Mouse (Mus musculus): ENCODE data around the gene Epm2aip1.

Epm2aip1 gene

DNA sequence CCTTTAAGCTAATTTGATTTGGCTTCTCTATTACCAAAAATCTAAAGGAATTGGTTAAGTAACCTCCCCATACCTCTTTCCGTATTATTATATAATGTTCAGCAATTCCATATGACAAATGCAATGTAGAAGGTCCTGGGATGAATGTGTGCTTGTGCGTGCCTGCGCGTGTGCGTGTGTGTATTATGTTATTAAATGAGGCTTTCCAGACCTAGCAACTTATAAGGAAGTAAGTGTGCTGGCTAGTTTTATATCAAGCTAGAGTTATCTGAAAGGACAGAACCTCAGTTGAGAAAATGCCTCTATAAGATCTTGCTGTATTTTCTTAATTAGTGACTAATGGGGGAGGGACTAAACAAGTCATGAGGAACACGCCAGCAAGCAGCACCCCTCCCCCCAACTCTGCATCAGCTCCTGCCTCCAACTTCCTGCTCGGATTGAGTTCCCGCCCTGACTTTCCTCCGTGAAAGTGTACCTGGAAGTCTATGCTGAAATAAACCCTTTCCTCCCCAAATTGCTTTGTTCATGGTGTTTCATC is 17.6 kb downstream of the Epm2aip1 start:
- no peak for DNase-seq

DNA sequence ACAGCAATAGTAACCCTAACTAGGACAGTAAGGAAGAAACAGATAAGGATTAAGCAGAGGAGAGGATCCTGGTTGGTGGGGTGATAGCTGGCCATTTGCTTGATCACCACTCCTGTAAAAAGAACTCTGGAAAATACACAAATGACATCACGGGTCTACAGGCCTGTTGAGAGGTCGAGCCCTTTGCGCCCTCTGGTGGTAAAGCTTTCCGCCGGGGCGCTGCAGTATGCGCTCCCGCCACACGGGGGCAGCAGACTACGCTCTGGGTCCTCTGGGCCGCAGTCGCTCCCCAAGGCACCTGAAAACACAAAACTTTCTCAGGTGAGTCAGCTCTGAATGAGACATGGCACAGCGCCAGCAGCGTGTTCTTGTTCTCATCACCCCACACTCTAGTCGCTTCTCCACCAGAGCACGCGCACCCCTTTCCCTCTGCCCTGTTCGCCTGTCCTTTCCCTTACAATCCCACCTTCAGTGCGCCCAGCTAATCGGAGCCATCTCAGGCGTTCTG is 18.2 kb downstream of the Epm2aip1 start:
- peak; percentile 73 to 94 for DNase-seq

- DNase-seq = no peak
Measured at GRCm38 (mm10) chr9:111290539-111291100, 18.9 kb downstream of the Epm2aip1 start.

DNA sequence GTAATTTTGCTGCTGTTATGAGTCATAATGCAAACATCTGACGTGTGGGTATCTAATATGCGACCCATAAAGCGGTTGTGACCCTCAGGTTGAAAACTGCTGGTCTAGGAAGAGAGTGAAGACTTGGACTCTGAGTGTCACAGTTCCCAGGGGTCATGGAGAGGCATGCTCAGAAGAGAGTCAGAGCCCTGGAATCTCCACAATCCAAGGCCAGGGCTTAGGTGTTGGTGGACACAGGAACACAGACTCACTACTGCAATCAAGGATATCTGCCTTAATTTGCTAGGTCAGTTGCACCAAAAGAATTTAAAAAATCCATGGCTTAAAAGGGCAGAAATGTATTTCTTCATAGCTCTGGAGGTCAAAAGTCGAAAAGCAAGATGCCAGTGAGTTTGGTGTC is 21.5 kb downstream of the Epm2aip1 start:
- DNase-seq = no peak

DNA sequence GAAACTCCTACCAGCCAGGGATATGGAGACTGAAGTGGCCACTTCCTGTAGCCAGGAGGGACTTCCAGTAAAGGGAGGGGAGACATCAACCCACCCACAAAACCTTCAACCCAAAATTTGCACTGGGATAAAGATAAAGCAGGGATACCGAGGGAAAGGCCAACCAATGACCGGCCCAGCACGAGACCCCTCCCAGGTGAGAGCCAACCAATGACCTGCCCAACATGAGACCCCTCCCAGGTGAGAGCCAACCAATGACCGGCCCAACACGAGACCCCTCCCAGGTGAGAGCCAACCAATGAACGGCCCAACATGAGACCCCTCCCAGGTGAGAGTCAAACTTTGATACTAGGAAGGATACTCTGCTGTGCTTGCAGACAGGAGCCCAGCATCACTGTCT is 23.2 kb downstream of the Epm2aip1 start:
- no peak for DNase-seq

DNA sequence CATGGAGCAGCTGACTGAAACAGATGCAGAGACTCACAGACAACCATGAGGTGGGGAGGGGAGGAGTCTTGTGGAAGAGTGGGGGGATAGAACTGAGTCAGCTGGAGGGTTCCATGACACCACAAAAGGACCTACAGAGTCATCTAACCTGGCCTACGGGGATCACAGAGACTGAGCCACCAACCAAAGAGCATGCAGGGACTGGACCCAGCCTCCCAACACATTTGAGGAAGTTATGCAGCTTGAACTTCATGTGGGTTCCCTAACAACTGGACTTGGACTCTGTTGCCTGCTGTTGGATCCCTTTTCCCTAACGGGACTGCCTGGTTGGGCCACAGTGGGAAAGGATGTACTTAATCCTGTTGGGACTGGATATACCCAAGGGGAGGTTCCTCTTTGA is 23.6 kb downstream of the Epm2aip1 start:
- no peak for DNase-seq

- DNase-seq = no peak
Measured at GRCm38 (mm10) chr9:111296433-111296832, 24.7 kb downstream of the Epm2aip1 start.

DNA sequence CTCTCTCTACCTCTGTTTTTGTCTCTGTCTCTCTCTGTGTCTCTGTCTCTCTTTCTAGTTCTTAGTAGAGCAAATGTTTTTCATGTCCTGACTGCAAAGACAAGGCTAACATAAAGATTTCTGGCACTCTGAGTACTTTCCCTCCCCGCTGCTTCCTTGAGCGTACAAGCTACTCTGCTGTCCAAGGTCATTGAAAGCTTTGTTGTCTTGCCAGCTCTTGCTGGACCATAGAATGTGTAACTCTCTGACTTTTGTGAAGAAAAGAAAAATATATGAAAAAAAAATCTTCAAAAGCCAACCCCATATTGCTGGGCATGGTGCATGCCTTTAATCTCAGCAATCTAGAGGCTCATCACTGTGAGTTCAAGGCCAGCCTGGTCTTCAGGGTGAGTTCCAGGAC is 26.9 kb downstream of the Epm2aip1 start:
- no peak for DNase-seq

- no peak for DNase-seq
Measured at GRCm38 (mm10) chr9:111302196-111302831, 30.6 kb downstream of the Epm2aip1 start.

GRCm38 (mm10) chr9:111304036-111304435 is 32.3 kb downstream of the Epm2aip1 start:
- no peak for DNase-seq

DNA sequence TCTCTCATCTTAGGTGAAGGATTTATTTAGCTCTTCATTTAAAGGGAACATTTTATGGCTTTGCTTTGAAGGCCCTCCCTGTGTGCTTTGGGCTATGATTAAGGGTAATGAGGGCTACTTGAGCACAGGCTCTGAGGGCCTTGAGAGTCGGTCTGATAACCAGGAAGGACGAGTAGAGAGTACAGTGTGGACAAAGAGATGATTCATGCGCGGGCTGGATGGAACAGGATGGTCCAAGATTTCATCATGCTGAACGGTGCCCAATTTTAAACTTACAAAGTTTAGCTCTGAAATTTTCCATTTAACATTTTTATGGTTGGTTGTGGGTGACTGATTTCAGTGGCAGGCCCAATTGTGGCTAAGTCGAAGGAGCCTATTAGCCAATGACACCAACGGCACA is 34.4 kb downstream of the Epm2aip1 start:
- DNase-seq = no peak

GRCm38 (mm10) chr9:111311031-111311842 is 39.5 kb downstream of the Epm2aip1 start, which contains the start of gene Trank1:
Trank1 (plus strand) TSS chr9:111311739.
- no peak for DNase-seq

- no peak for DNase-seq
Measured at GRCm38 (mm10) chr9:111311843-111312441, 40.2 kb downstream of the Epm2aip1 start.

GRCm38 (mm10) chr9:111312442-111313141 is 40.9 kb downstream of the Epm2aip1 start:
- no peak for DNase-seq

- DNase-seq = no peak
Measured at GRCm38 (mm10) chr9:111313299-111313698, 41.6 kb downstream of the Epm2aip1 start.

GRCm38 (mm10) chr9:111313793-111314192 is 42.1 kb downstream of the Epm2aip1 start:
- no peak for DNase-seq

DNA sequence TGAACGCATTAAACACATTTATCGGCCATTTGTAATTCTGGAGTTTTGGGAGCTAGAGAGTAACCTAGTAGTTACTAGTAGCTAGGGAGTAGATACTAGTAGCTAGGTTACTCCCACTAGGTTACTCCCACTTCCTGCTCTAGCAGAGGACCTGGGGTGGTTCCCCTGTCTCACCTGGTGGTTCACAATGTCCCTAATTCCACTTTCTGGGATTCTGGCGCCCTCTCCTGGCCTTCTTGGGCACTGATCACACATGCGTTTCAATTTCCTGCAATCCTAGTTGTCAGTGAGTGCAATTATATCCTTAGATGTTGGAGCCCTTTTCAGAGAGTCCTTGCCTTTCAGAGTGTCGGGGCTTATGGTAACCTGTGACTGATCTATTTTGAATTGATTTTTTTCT is 42.5 kb downstream of the Epm2aip1 start:
- peak in 1 of 2 experiments; percentile 19 for DNase-seq

GRCm38 (mm10) chr9:111320912-111321311 is 49.2 kb downstream of the Epm2aip1 start:
- no peak for DNase-seq

DNA sequence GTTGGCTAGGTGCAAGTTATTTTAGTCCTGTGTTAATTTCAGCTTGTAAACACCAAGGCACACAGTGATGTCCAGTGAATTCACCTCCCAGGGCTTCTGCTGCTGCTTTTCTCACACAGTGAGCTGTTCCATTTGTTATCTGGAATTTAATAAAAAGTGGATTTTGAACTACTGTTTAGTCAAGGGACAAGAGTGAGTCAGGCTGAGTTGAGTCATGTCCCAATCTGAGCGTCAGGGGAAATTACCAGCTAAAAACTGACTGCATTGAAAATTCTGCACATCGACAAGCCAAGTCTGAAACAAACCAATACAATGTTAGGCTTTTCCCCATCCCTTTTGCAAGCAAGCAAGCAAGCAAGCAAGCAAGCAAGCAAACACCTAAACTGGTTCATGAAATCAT is 53.2 kb downstream of the Epm2aip1 start:
- no peak for DNase-seq
